In the genomic region with DNA sequence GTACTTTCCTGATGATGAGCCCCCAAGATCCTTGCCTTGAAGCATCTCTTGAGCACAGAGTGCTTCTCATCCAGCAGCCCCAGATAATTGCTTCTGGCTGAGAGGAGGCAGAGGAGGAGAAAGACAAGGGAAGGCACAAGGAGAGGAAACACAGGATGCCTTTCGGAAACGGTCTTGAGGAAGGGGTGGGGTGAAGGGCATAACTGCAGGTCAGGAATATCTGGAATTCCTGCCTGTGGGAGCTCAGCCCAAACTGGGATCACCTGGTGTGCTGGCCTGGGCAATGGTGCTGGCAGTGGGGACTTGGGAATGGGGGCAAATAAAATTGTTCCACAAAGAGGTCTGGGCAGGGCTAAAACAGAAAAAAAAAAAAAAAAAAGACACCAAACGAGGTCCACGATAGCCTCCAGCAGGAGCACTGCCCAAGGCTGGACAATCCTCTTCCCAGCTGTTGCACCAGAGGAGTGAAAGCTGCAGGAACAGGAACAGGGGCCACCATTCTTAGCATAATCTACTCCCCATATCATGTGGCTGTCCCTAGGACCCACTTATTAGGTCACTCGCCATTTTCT, we compare ENCODE assay signal across 12 mouse cellular contexts. TPM values are rescaled to one million over a fixed set of nuclear protein-coding genes. Genes with fewer than 3 reads are reported as not detected.
DNase-seq lines count a peak whose midpoint lies in the region; ATAC-seq and TF ChIP-seq lines count a peak whose summit lies in the region.
"Had no signal": no experiment of that assay in that cellular context is flagged by ENCODE, and none has a peak within 500 bp of the region (broad histone marks: within the 10 kb centered on the region; RNA-seq: fewer than 3 reads in every experiment).

No protein-coding gene starts in this region.

- H3K9ac ChIP-seq in heart, embryonic 11.5 days (ENCODE audit: low read depth, low read length), result peak overlapping the region; percentile 40; the same call in 1 of the 2 replicates
- no peak overlapping the region; the same call in 1 of the 2 replicates for H3K9ac ChIP-seq in heart, postnatal 0 days (replicated peaks; ENCODE audit: low read depth, low read length)
- H3K9ac ChIP-seq: forebrain, embryonic 15.5 days; liver, embryonic 14.5 days; midbrain, embryonic 12.5 days had no signal

- no peak for TF ChIP-seq CTCF in left cerebral cortex, adult 2 months (IDR thresholded peaks at IDR 0.05)
- TF ChIP-seq CTCF in heart, postnatal 0 days (IDR thresholded peaks at IDR 0.05; ENCODE audit: low read depth), result no peak

- TF ChIP-seq EP300 in heart, postnatal 0 days (IDR thresholded peaks at IDR 0.05; ENCODE audit: low read depth), result no peak

- H3K4me3 ChIP-seq in heart, embryonic 11.5 days (ENCODE audit: low read depth, low read length), result no peak overlapping the region
- no peak overlapping the region for H3K4me3 ChIP-seq in left cerebral cortex, adult 2 months
- no peak overlapping the region for H3K4me3 ChIP-seq in heart, postnatal 0 days (ENCODE audit: low read depth, low read length)
- H3K4me3 ChIP-seq: forebrain, embryonic 15.5 days; midbrain, embryonic 12.5 days had no signal

- intact Hi-C loops in left cerebral cortex, adult 2 months (cut with DNase I), result no loop called here
- intact Hi-C loops in left cerebral cortex, postnatal 10 days (cut with DNase I), result no loop called here

- H3K4me2 ChIP-seq in heart, embryonic 11.5 days, result peak overlapping the region; percentile 33
- H3K4me2 ChIP-seq in heart, postnatal 0 days (ENCODE audit: low read depth, low read length), result peak overlapping the region; percentile 36
- H3K4me2 ChIP-seq: forebrain, embryonic 15.5 days; midbrain, embryonic 12.5 days had no signal

- DNase-seq in heart, postnatal 4 days, result no peak
- DNase-seq in left cerebral cortex, adult 2 months (ENCODE audit: extremely low spot score in 1 of 2, low spot score in 2 of 2), result no peak
- DNase-seq in left cerebral cortex, postnatal 10 days (ENCODE audit: extremely low spot score in 1 of 2, low spot score in 2 of 2), result no peak
- DNase-seq in ZHBTc4 (ENCODE audit: low read depth, low spot score), result peak; percentile 60
- DNase-seq in heart, postnatal 0 days (ENCODE audit: low spot score), result no peak
- DNase-seq in cerebellum, adult 9-11 months, result no peak
- DNase-seq in ovary, postnatal 10 days (ENCODE audit: low spot score), result no peak

- ATAC-seq in heart, embryonic 11.5 days (replicated peaks; ENCODE audit: insufficient number of reproducible peaks, low FRiP score, low TSS enrichment), result no peak
- 0 out of 2 replicates have a peak, but pooled peaks have one; percentile 0 for ATAC-seq in heart, postnatal 0 days (ENCODE audit: insufficient read depth, low read depth)
- ATAC-seq: forebrain, embryonic 15.5 days; intestine, postnatal 0 days had no signal

- peaks cover 85% of the 10 kb centered on the region for H3K4me1 ChIP-seq in heart, embryonic 11.5 days (ENCODE audit: control insufficient read depth, insufficient read depth, low read length)
- H3K4me1 ChIP-seq in heart, postnatal 0 days (ENCODE audit: control insufficient read depth, insufficient read depth), result peaks cover 84% of the 10 kb centered on the region

- H3K9me3 ChIP-seq in heart, embryonic 11.5 days (replicated peaks; ENCODE audit: control insufficient read depth, low read length), result no peaks in the 10 kb centered on the region
- H3K9me3 ChIP-seq in heart, postnatal 0 days (replicated peaks; ENCODE audit: control insufficient read depth, low read length), result no peaks in the 10 kb centered on the region
- H3K9me3 ChIP-seq: forebrain, embryonic 15.5 days; midbrain, embryonic 12.5 days had no signal

- no peaks in the 10 kb centered on the region for H3K27me3 ChIP-seq in heart, embryonic 11.5 days (ENCODE audit: control insufficient read depth, insufficient read depth, low read length)
- H3K27me3 ChIP-seq in heart, postnatal 0 days (ENCODE audit: control insufficient read depth, insufficient read depth, low read length), result no peaks in the 10 kb centered on the region
- H3K27me3 ChIP-seq: forebrain, embryonic 15.5 days; midbrain, embryonic 12.5 days had no signal

- H3K27ac ChIP-seq in heart, embryonic 11.5 days (ENCODE audit: low read depth, low read length), result peak overlapping the region; percentile 96
- peak overlapping the region; percentile 72; the same call in 1 of the 2 replicates for H3K27ac ChIP-seq in left cerebral cortex, adult 2 months
- peak overlapping the region; percentile 96 for H3K27ac ChIP-seq in heart, postnatal 0 days (ENCODE audit: low read depth)
- H3K27ac ChIP-seq: forebrain, embryonic 15.5 days; liver, embryonic 14.5 days; midbrain, embryonic 12.5 days had no signal

- no peaks in the 10 kb centered on the region for H3K36me3 ChIP-seq in heart, embryonic 11.5 days (ENCODE audit: control insufficient read depth, insufficient read depth, low read length)
- H3K36me3 ChIP-seq in heart, postnatal 0 days (replicated peaks; ENCODE audit: control insufficient read depth, insufficient read depth, low read length), result no peaks in the 10 kb centered on the region
- H3K36me3 ChIP-seq: forebrain, embryonic 15.5 days; midbrain, embryonic 12.5 days had no signal

- WGBS in heart, embryonic 11.5 days (ENCODE audit: insufficient replicate concordance), result 16% methylated on average over 5 of the region's 5 CpGs
- WGBS in heart, postnatal 0 days, result 18% methylated on average over 5 of the region's 5 CpGs

RNA-seq across cellular contexts. Expression of a gene that starts 43.7 kb away (rescaled TPM):
- polyA plus RNA-seq in heart, embryonic 11.5 days (2014; fragmentation: Nextera tagmentation; extraction: Ambion mirVana), result 7.0 and 7.8 TPM in 2 replicates
- 10 to 100 TPM; 45.9 to 52.2 TPM for total RNA-seq in heart, postnatal 4 days (2021)
- total RNA-seq in left cerebral cortex, adult 2 months (2021), result 100 to 1,000 TPM; 317 to 336 TPM
- total RNA-seq in left cerebral cortex, postnatal 10 days (2021), result 100 to 1,000 TPM; 149 to 170 TPM
- total RNA-seq in heart, postnatal 0 days (2014; rRNA removed; ENCODE audit: low replicate concordance), result 17.1 and 28.6 TPM in 2 replicates
- 3.1 and 3.2 TPM in 2 replicates for polyA plus RNA-seq in heart, postnatal 0 days (2015; fragmentation: Nextera tagmentation; extraction: Ambion mirVana)
